In genomic region chr11:12394151-12394550, GRCm38 (mm10) we compare ENCODE assay signal across 9 mouse cellular contexts.
DNase-seq lines count a peak whose midpoint lies in the region; ATAC-seq lines count a peak whose summit lies in the region.
"Had no signal": no experiment of that assay in that cellular context is flagged by ENCODE, and none has a peak within 500 bp of the region (broad histone marks: within the 10 kb centered on the region; RNA-seq: fewer than 3 reads in every experiment).

No protein-coding gene starts in this region.

- no peaks in the 10 kb centered on the region for H3K36me3 ChIP-seq in forebrain, embryonic 16.5 days (ENCODE audit: control insufficient read depth, insufficient read depth)
- H3K36me3 ChIP-seq in forebrain, embryonic 14.5 days (ENCODE audit: control insufficient read depth, insufficient read depth, low read length) = no peaks in the 10 kb centered on the region
- no peaks in the 10 kb centered on the region for H3K36me3 ChIP-seq in heart, embryonic 14.5 days (ENCODE audit: control insufficient read depth, insufficient read depth, low read length)
- no peaks in the 10 kb centered on the region for H3K36me3 ChIP-seq in midbrain, embryonic 13.5 days

- DNase-seq in forebrain, embryonic 14.5 days (ENCODE audit: low spot score) = no peak
- DNase-seq in Muller cell, postnatal 12 days (ENCODE audit: inconsistent ontology term) = peak; percentile 55
- peak; percentile 77 to 97 for DNase-seq in left cerebral cortex, postnatal 25 days (ENCODE audit: low spot score in 2 of 2)
- no peak for DNase-seq in ovary, postnatal 14 days (ENCODE audit: low spot score)

- 53% methylated on average over 3 of the region's 3 CpGs for whole genome bisulfite sequencing in forebrain, embryonic 16.5 days
- 51% methylated on average over 3 of the region's 3 CpGs for WGBS in forebrain, embryonic 14.5 days
- WGBS in heart, embryonic 14.5 days = 28% methylated on average over 3 of the region's 3 CpGs
- WGBS in midbrain, embryonic 13.5 days = 80% methylated on average over 3 of the region's 3 CpGs

- H3K4me1 ChIP-seq in forebrain, embryonic 16.5 days (replicated peaks; ENCODE audit: control insufficient read depth, insufficient read depth, low read length) = no peaks in the 10 kb centered on the region
- no peaks in the 10 kb centered on the region for H3K4me1 ChIP-seq in forebrain, embryonic 14.5 days (ENCODE audit: control insufficient read depth, insufficient read depth, low read length)
- H3K4me1 ChIP-seq in heart, embryonic 14.5 days (ENCODE audit: control insufficient read depth in 2 of 2, insufficient read depth in 2 of 2, low read length in 2 of 2) = peaks cover 17 to 26% of the 10 kb centered on the region in 2 experiments
- no peaks in the 10 kb centered on the region for H3K4me1 ChIP-seq in midbrain, embryonic 13.5 days (replicated peaks)
- H3K4me1 ChIP-seq: megakaryocyte, embryonic 14.5 days had no signal

- no peak overlapping the region for H3K4me2 ChIP-seq in forebrain, embryonic 16.5 days (ENCODE audit: low read length)
- H3K4me2 ChIP-seq in forebrain, embryonic 14.5 days (ENCODE audit: low read length) = no peak overlapping the region
- no peak overlapping the region for H3K4me2 ChIP-seq in heart, embryonic 14.5 days (ENCODE audit: low read length)
- H3K4me2 ChIP-seq in midbrain, embryonic 13.5 days (replicated peaks) = no peak overlapping the region

- H3K27ac ChIP-seq in forebrain, embryonic 16.5 days (ENCODE audit: low read length) = no peak overlapping the region
- no peak overlapping the region for H3K27ac ChIP-seq in forebrain, embryonic 14.5 days (ENCODE audit: low read depth, low read length)
- peak overlapping the region; percentile 67 to 71 for H3K27ac ChIP-seq in heart, embryonic 14.5 days (replicated peaks in 1 of 2; ENCODE audit: control insufficient read depth in 1 of 2, insufficient read depth in 1 of 2, low read depth in 2 of 2, low read length in 2 of 2)
- no peak overlapping the region for H3K27ac ChIP-seq in midbrain, embryonic 13.5 days

- H3K27me3 ChIP-seq in forebrain, embryonic 16.5 days (replicated peaks; ENCODE audit: control insufficient read depth, insufficient read depth, low read length) = no peaks in the 10 kb centered on the region
- H3K27me3 ChIP-seq in forebrain, embryonic 14.5 days (replicated peaks; ENCODE audit: control insufficient read depth, insufficient read depth, low read length) = no peaks in the 10 kb centered on the region
- no peaks in the 10 kb centered on the region for H3K27me3 ChIP-seq in heart, embryonic 14.5 days (ENCODE audit: control insufficient read depth, insufficient read depth, low read length)
- H3K27me3 ChIP-seq in midbrain, embryonic 13.5 days = no peaks in the 10 kb centered on the region
- H3K27me3 ChIP-seq: megakaryocyte, embryonic 14.5 days had no signal

- H3K4me3 ChIP-seq in forebrain, embryonic 16.5 days (replicated peaks; ENCODE audit: low read length) = no peak overlapping the region
- no peak overlapping the region for H3K4me3 ChIP-seq in forebrain, embryonic 14.5 days (ENCODE audit: low read depth, low read length)
- H3K4me3 ChIP-seq in heart, embryonic 14.5 days (ENCODE audit: control insufficient read depth in 1 of 2, insufficient read depth in 1 of 2, low read depth in 1 of 2, low read length in 2 of 2) = no peak overlapping the region
- H3K4me3 ChIP-seq in midbrain, embryonic 13.5 days (replicated peaks) = no peak overlapping the region
- H3K4me3 ChIP-seq: megakaryocyte, embryonic 14.5 days had no signal

- no peak overlapping the region for H3K9ac ChIP-seq in forebrain, embryonic 16.5 days (replicated peaks; ENCODE audit: low read depth, low read length)
- H3K9ac ChIP-seq in forebrain, embryonic 14.5 days (ENCODE audit: low read length) = no peak overlapping the region
- H3K9ac ChIP-seq in heart, embryonic 14.5 days (ENCODE audit: low read length) = no peak overlapping the region
- no peak overlapping the region for H3K9ac ChIP-seq in midbrain, embryonic 13.5 days (replicated peaks)

- H3K9me3 ChIP-seq in forebrain, embryonic 16.5 days (ENCODE audit: control insufficient read depth, low read length) = no peaks in the 10 kb centered on the region
- no peaks in the 10 kb centered on the region for H3K9me3 ChIP-seq in forebrain, embryonic 14.5 days (replicated peaks; ENCODE audit: control insufficient read depth, low read length)
- no peaks in the 10 kb centered on the region for H3K9me3 ChIP-seq in heart, embryonic 14.5 days (ENCODE audit: control insufficient read depth, low read length)
- no peaks in the 10 kb centered on the region for H3K9me3 ChIP-seq in midbrain, embryonic 13.5 days
- H3K9me3 ChIP-seq: megakaryocyte, embryonic 14.5 days had no signal

- intact Hi-C loops in left cerebral cortex, postnatal 25 days (cut with DNase I) = loop anchor here (2.0 kb wide), 3 partner anchors 17 to 79 kb away; partner anchors contain the start of gene Cobl

- ATAC-seq in forebrain, embryonic 16.5 days = peak; percentile 36; the same call in 1 of the 2 replicates
- no peak for ATAC-seq in forebrain, embryonic 14.5 days
- ATAC-seq in heart, embryonic 14.5 days (ENCODE audit: insufficient number of reproducible peaks, insufficient read depth, low FRiP score, low read depth) = peak; percentile 66; the same call in 1 of the 2 replicates
- ATAC-seq in megakaryocyte, adult 5-6 weeks (ENCODE audit: poor library complexity, severe bottlenecking) = no peak
- no peak for ATAC-seq in midbrain, embryonic 13.5 days

Comparison
In these comparisons a context has a peak if more than half of its experiments do, and no peak if none do; other contexts are left out.
1. ATAC-seq: peak in forebrain, embryonic 16.5 days (single experiment) and heart, embryonic 14.5 days (single experiment); none in forebrain, embryonic 14.5 days (single experiment), megakaryocyte, adult 5-6 weeks (single experiment) and midbrain, embryonic 13.5 days (single experiment).
2. H3K27ac ChIP-seq: peak in heart, embryonic 14.5 days (2 of 2); none in forebrain, embryonic 16.5 days (single experiment), forebrain, embryonic 14.5 days (single experiment) and midbrain, embryonic 13.5 days (single experiment).
3. DNase-seq: peak in Muller cell, postnatal 12 days (single experiment) and left cerebral cortex, postnatal 25 days (2 of 2); none in forebrain, embryonic 14.5 days (single experiment) and ovary, postnatal 14 days (single experiment).